Mouse (Mus musculus): Measurements from ENCODE around the gene Rnf41.

Rnf41 gene

DNA sequence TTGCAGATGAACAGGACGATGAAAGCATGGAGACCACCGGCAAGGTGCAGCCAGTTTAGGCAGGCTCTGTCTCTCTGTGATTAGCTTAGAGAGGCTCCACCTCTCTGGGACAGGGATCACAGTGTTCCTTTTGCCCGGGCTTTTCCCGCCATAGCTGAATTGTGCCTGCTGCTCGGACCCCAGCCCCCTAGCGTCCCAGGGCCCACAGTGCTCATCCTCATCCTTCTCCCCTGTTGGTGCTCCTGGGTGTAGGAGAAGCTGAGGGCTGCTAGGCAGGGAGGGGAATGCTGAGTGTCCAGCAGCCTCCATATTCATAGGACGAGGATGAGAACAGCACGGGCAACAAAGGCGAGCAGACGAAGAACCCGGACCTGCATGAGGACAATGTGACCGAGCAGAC, 62.9 kb downstream of the Rnf41 start:
- no peak for ATAC-seq (ENCODE audit: low TSS enrichment)

DNA sequence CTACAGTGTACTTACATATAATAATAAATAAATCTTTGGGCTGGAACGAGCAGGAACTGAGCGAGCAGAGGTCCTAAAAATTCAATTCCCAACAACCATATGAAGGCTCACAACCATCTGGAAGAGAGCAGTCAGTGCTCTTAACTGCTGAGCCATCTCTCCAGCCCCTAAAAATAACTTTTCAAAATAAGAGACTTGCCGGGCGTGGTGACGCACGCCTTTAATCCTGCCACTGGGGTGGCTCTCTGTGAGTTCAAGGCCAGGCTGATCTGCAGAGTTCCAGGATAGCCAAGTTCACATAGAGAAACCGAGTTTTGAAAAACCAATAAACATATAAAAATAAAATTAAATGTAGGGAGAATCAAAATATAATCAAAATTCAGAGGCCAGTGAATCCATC, 74.9 kb downstream of the Rnf41 start:
- ATAC-seq (ENCODE audit: low TSS enrichment), result no peak

DNA sequence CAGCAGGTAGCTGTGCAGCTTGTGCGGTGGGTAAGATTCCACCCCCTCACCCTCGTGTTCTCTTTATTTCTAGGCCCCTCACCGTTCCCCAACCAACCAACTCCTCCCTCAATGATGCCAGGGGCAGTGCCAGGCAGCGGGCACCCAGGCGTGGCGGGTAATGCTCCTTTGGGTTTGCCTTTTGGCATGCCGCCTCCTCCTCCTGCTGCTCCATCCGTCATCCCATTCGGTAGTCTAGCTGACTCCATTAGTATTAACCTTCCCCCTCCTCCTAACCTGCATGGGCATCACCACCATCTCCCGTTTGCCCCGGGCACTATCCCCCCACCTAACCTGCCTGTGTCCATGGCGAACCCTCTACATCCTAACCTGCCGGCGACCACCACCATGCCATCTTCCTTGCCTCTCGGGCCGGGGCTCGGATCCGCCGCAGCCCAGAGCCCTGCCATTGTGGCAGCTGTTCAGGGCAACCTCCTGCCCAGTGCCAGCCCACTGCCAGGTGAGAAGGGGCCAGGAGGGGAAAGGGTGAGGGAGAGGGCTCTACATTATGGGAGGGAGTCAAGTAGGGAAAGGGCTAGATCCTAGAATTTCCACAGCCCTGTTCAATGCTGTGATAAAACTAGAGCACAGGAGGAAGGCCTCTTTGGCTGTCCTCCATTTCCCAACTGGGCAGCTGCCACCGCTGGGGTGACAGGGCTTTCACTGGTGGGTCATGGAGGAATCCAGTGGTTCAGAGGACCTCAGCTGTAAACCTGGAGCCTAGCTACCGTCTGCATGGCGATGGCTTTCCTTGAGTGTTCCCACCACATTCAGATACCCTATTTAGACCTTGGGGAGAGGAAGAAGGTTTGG, 76.6 kb downstream of the Rnf41 start:
- ATAC-seq (ENCODE audit: low TSS enrichment), result no peak

DNA sequence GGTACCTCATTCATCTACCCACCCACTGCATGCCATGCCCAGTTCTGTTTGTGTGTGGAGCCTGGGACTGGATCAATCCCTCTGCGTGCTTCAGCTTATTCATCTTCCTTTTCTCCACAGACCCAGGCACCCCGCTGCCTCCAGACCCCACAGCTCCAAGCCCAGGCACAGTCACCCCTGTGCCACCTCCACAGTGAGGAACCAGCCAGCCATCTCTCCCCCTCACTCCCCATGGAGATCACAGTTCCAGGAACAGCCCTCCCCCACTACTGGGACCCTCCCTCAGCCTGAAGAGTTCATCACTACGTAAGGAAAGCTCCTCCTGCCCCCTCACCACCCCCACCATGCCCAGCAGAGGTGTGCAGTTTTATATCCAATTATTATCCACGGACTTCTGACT, 77.3 kb downstream of the Rnf41 start:
- no peak for ATAC-seq (ENCODE audit: low TSS enrichment)

DNA sequence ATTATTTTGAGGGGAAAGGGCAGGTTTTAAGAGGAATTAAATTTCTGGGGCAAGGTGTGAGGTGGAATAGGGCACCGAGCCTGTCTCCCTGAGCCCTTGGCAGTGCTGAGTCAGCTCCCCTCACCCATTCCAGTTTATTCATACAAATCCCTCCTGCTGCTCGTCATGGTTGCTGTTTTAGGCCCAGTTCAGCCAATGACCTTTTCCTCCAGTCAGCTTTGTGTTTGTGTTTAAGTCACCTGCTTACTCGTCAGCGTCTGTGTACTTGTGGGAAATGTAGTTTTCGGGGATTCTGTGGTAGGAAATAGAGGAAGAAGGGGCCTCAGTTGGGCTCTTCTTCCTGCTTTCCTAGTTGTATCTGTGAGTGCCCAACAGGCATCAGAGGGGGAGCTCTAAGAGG, 77.9 kb downstream of the Rnf41 start:
- no peak for ATAC-seq (ENCODE audit: low TSS enrichment)

DNA sequence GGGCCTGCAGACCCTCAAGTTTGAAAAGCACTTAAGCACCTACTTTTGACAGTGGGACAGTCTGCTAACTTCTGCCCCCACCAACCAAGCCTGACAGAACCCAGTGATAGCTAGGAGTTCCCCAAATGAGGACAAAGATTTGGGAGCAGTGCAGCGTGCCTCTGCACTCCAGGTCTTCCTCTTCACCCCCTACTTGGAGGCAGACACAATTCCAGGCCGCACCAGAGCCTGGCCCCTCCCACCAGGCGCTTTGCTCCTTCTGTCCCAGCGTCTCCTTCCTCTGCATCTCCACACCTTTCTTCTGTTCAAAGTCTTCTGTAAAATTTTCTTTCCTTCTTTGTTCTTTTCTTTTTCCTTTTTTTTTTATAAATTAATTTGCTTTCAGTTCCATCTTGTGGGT, 78.3 kb downstream of the Rnf41 start:
- no peak for ATAC-seq (ENCODE audit: low TSS enrichment)

DNA sequence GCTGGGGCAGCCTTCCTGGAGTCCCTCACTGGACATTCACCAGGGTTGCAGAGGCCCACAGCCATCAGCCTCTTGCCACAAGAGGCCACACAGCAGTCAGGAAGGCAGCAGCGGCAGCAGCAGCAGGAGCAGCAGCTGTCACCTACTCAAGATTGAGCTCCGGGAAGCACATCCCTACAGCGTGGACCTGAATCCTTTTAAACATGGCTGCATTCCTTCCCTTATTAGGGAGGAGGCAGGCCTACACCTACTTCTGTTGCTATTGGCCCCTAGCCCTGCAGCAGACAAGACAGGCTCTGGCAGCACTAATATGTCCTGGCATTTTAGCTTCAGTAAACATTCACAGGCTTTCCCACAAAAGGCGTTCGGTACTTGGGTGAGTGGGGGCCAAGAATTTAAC, 78.8 kb downstream of the Rnf41 start:
- ATAC-seq (ENCODE audit: low TSS enrichment), result no peak

DNA sequence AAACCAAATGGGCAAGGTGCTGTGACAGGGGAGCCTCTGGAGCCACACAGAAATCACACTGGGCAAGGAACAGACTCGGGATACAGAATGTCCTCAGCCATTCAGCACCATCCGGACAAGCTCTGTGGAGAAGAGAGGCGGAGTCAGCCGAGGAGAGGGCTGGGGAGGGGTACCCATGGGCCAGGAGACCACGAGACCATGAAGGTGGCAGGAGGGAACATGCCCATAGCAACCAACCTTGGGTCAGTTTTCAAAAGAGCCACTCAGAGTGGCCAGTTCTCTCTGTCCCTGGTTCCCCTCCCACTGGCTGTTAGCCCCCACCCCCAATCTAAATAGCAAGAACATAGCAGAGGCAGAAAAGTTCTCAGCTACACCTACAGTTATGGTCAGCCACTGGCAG, 79.5 kb downstream of the Rnf41 start:
- no peak for ATAC-seq (ENCODE audit: low TSS enrichment)
